Mouse (Mus musculus) MEL (cell line): ENCODE results near the gene Tmem104.

Experiments
- CTCF ChIP-seq, 3 experiments: IDR thresholded peaks in 2 of 3; conservative IDR thresholded peaks in 1 of 3; 2 replicates each; pipeline ENCODE4 v1.5.1; 2011 to 2012; ENCODE audit warnings: low read length in 3 of 3, low read depth in 2 of 3, mild to moderate bottlenecking in 2 of 3, improper control_type of control experiment in 1 of 3, inconsistent platforms in 1 of 3, mixed read lengths in 1 of 3, moderate library complexity in 1 of 3; ENCODE audit not compliant: control insufficient read depth in 1 of 3, insufficient read depth in 1 of 3, poor library complexity in 1 of 3, severe bottlenecking in 1 of 3
- KAT2A ChIP-seq: conservative IDR thresholded peaks from 2 replicates; pipeline ENCODE4 v1.6.1; 2012; ENCODE audit warnings: low read depth, low read length, improper control_type of control experiment, inconsistent platforms
- MAFK ChIP-seq: IDR thresholded peaks from 2 replicates; pipeline ENCODE4 v1.6.1; 2011; ENCODE audit warnings: low read depth, mild to moderate bottlenecking, low read length, improper control_type of control experiment, borderline replicate concordance
- ZC3H11A ChIP-seq: IDR thresholded peaks from 2 replicates; pipeline ENCODE4 v1.6.1; 2012; ENCODE audit warnings: low read depth, mild to moderate bottlenecking, inconsistent platforms, low read length, improper control_type of control experiment

DNA sequence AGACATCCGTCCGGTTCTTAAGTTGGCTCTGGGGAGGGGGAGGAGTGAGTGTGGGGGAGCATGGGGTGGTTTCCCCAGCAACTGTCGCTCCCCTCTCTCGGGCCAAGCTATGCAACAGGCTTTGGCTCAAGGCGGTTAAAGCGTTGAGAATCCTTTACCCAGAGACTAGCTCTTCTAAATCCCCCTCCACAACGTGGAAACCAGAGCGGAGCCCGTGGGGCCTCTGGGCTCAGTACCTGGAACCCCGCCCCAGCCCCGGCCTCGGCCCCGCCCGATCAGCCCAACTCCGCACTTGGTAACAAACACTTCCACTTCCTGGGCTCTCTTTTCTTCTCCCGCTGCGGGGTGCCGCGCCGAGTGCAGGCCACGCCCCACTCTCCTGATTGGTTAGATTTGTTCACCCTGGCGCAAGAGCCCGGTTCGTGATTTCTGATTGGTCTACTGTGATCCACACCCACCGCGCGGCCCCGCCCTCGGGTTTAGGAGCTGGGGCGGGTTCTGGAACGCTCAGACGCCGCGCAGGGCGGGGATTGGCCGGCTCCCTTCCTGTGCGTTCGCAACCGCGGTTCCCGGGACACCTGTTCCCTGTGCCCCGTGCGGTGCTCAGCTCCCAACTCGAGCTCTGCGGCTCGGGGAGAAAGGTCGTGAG, 24.3 kb upstream of the Tmem104 start, which contains the start of gene Slc9a3r1:
- TF ChIP-seq MAFK, result no peak
- no peak for TF ChIP-seq KAT2A
- no peak for TF ChIP-seq CTCF (IDR thresholded peaks at IDR 0.05 in 2 of 3, conservative IDR thresholded peaks at IDR 0.05 in 1 of 3; ENCODE audit: control insufficient read depth in 1 of 3, insufficient read depth in 1 of 3, low read depth in 2 of 3, low read length in 3 of 3, poor library complexity in 1 of 3, severe bottlenecking in 1 of 3)
- no peak for TF ChIP-seq ZC3H11A
